In genomic region chr2:70801543-70801942, GRCm38 (mm10) we compare ENCODE assay signal across 16 mouse cellular contexts.
"Had no signal": no experiment of that assay in that cellular context is flagged by ENCODE, and none has a peak within 500 bp of the region (broad histone marks: within the 10 kb centered on the region; RNA-seq: fewer than 3 reads in every experiment).

No protein-coding gene starts in this region.

- H3K27ac ChIP-seq: hindbrain, embryonic 14.5 days; kidney, postnatal 0 days; limb, embryonic 12.5 days; liver, embryonic 12.5 days; lung, embryonic 15.5 days; macrophage; midbrain, embryonic 12.5 days; neural tube, embryonic 12.5 days had no signal

- H3K9me3 ChIP-seq: liver, embryonic 12.5 days; lung, embryonic 15.5 days; neural tube, embryonic 12.5 days had no signal

- H3K9ac ChIP-seq: hindbrain, embryonic 14.5 days; limb, embryonic 12.5 days; liver, embryonic 12.5 days; liver, postnatal 0 days; lung, embryonic 15.5 days; midbrain, embryonic 12.5 days; neural tube, embryonic 12.5 days had no signal

- H3K36me3 ChIP-seq: lung, embryonic 15.5 days; neural tube, embryonic 12.5 days had no signal

- H3K27me3 ChIP-seq: limb, embryonic 12.5 days; liver, embryonic 12.5 days; lung, embryonic 15.5 days; megakaryocyte, embryonic 14.5 days; midbrain, embryonic 12.5 days; neural tube, embryonic 12.5 days had no signal

- H3K4me3 ChIP-seq: layer of hippocampus, adult 2 months; limb, embryonic 12.5 days; liver, embryonic 12.5 days; lung, embryonic 15.5 days; megakaryocyte, embryonic 14.5 days; midbrain, embryonic 12.5 days; myocyte; neural tube, embryonic 12.5 days had no signal

- ATAC-seq: liver, embryonic 12.5 days; liver, postnatal 0 days had no signal

- H3K4me1 ChIP-seq: limb, embryonic 12.5 days; lung, embryonic 15.5 days; neural tube, embryonic 12.5 days had no signal

- H3K4me2 ChIP-seq: hindbrain, embryonic 14.5 days; limb, embryonic 12.5 days; liver, embryonic 12.5 days; lung, embryonic 15.5 days; midbrain, embryonic 12.5 days; neural tube, embryonic 12.5 days had no signal

- DNase-seq: liver, postnatal 0 days; lung, postnatal 14 days; spleen, adult 18-20 months; thymus, adult 18-20 months; thymus, postnatal 14 days had no signal
